Mouse (Mus musculus): ENCODE results near the gene Ccdc92b.

- TF ChIP-seq CTCF (IDR thresholded peaks at IDR 0.05; ENCODE audit: control insufficient read depth, insufficient read depth, insufficient read length): no peak
- TF ChIP-seq USF1 (IDR thresholded peaks at IDR 0.05; ENCODE audit: low read depth): no peak
Measured at GRCm38 (mm10) chr11:74649647-74650551, 30.5 kb downstream of the Ccdc92b start.

Measured in C2C12 (cell line).